8 mouse cellular contexts compared by ENCODE assay signal in genomic region chr9:65018588-65019121, GRCm38 (mm10). TPM values are rescaled to one million over a fixed set of nuclear protein-coding genes. Genes with fewer than 3 reads are reported as not detected.
DNase-seq lines count a peak whose midpoint lies in the region; ATAC-seq and TF ChIP-seq lines count a peak whose summit lies in the region.
"Had no signal": no experiment of that assay in that cellular context is flagged by ENCODE, and none has a peak within 500 bp of the region (broad histone marks: within the 10 kb centered on the region; RNA-seq: fewer than 3 reads in every experiment).

No protein-coding gene starts in this region.

- 82% methylated on average over 3 of the region's 3 CpGs for WGBS in midbrain, embryonic 10.5 days
- WGBS in midbrain, embryonic 11.5 days = 86% methylated on average over 3 of the region's 3 CpGs
- WGBS in liver, embryonic 13.5 days (ENCODE audit: insufficient replicate concordance) = 48% methylated on average over 3 of the region's 3 CpGs
- WGBS in thymus, adult 2 months = 85% methylated on average over 3 of the region's 3 CpGs

- peaks cover 2% of the 10 kb centered on the region; the same call in 1 of the 2 replicates for H3K36me3 ChIP-seq in midbrain, embryonic 10.5 days
- H3K36me3 ChIP-seq in midbrain, embryonic 11.5 days (ENCODE audit: control insufficient read depth, insufficient read depth, low read length) = no peaks in the 10 kb centered on the region
- H3K36me3 ChIP-seq in liver, embryonic 13.5 days = no peaks in the 10 kb centered on the region
- no peaks in the 10 kb centered on the region for H3K36me3 ChIP-seq in thymus, adult 2 months (ENCODE audit: control insufficient read depth, insufficient read depth, low read length)

- H3K4me2 ChIP-seq in midbrain, embryonic 11.5 days = no peak overlapping the region
- peak overlapping the region; percentile 87 for H3K4me2 ChIP-seq in liver, embryonic 13.5 days

- H3K4me1 ChIP-seq in midbrain, embryonic 10.5 days = peaks cover 72% of the 10 kb centered on the region
- H3K4me1 ChIP-seq in midbrain, embryonic 11.5 days (ENCODE audit: control insufficient read depth, insufficient read depth, low read length) = peaks cover 26% of the 10 kb centered on the region
- peaks cover 84% of the 10 kb centered on the region for H3K4me1 ChIP-seq in liver, embryonic 13.5 days (replicated peaks)
- H3K4me1 ChIP-seq in thymus, adult 2 months (replicated peaks; ENCODE audit: control insufficient read depth, insufficient read depth, low read length) = peaks cover 6% of the 10 kb centered on the region; the same call in 1 of the 2 replicates

- DNase-seq in midbrain, embryonic 10.5 days (ENCODE audit: low spot score) = no peak
- DNase-seq in midbrain, embryonic 11.5 days (ENCODE audit: low spot score, missing footprints) = no peak
- no peak for DNase-seq in liver, embryonic 13.5 days
- DNase-seq in right cerebral cortex, postnatal 10 days (ENCODE audit: low spot score in 2 of 2) = no peak
- DNase-seq in cerebellum, postnatal 4 days (ENCODE audit: low spot score in 2 of 2) = no peak
- DNase-seq in thymus, adult 2 months = no peak
- DNase-seq: kidney, postnatal 14 days had no signal

- no peak overlapping the region for H3K9ac ChIP-seq in midbrain, embryonic 11.5 days (ENCODE audit: low read length)
- H3K9ac ChIP-seq in liver, embryonic 13.5 days = peak overlapping the region; percentile 95

- 0 out of 2 replicates have a peak overlapping the region, but pooled peaks have one; percentile 28 for H3K27ac ChIP-seq in midbrain, embryonic 10.5 days (replicated peaks)
- no peak overlapping the region for H3K27ac ChIP-seq in midbrain, embryonic 11.5 days (ENCODE audit: low read depth, low read length)
- H3K27ac ChIP-seq in liver, embryonic 13.5 days = peak overlapping the region; percentile 81
- H3K27ac ChIP-seq in thymus, adult 2 months (ENCODE audit: control insufficient read depth, insufficient read depth, low read length) = no peak overlapping the region

- H3K9me3 ChIP-seq in midbrain, embryonic 10.5 days (replicated peaks) = no peaks in the 10 kb centered on the region
- no peaks in the 10 kb centered on the region for H3K9me3 ChIP-seq in midbrain, embryonic 11.5 days (ENCODE audit: control insufficient read depth, low read length)
- no peaks in the 10 kb centered on the region for H3K9me3 ChIP-seq in liver, embryonic 13.5 days (replicated peaks)

- no peak for TF ChIP-seq CTCF in thymus, adult 2 months (IDR thresholded peaks at IDR 0.05; ENCODE audit: borderline replicate concordance, control insufficient read depth, extremely low read depth, insufficient read depth, low read length, poor library complexity)

- 0 out of 2 replicates have a peak overlapping the region, but pooled peaks have one; percentile 93 for H3K4me3 ChIP-seq in midbrain, embryonic 10.5 days
- H3K4me3 ChIP-seq in midbrain, embryonic 11.5 days (ENCODE audit: low read depth, low read length) = no peak overlapping the region
- H3K4me3 ChIP-seq in liver, embryonic 13.5 days (replicated peaks) = peak overlapping the region; percentile 13
- H3K4me3 ChIP-seq in thymus, adult 2 months (ENCODE audit: control insufficient read depth, insufficient read depth, low read length) = no peak overlapping the region

- ATAC-seq in midbrain, embryonic 11.5 days (ENCODE audit: low FRiP score) = no peak
- 0 out of 2 replicates have a peak, but pooled peaks have one; percentile 22 for ATAC-seq in erythroblast, adult 5-6 weeks (replicated peaks; ENCODE audit: low FRiP score, poor library complexity, severe bottlenecking)
- ATAC-seq in liver, embryonic 13.5 days (ENCODE audit: low read depth) = 0 out of 2 replicates have a peak, but pooled peaks have one; percentile 13

- peaks cover 12% of the 10 kb centered on the region for H3K27me3 ChIP-seq in midbrain, embryonic 10.5 days (ENCODE audit: low read depth, poor library complexity, severe bottlenecking)
- no peaks in the 10 kb centered on the region for H3K27me3 ChIP-seq in midbrain, embryonic 11.5 days (ENCODE audit: control insufficient read depth, insufficient read depth, low read length)
- H3K27me3 ChIP-seq in liver, embryonic 13.5 days = no peaks in the 10 kb centered on the region
- H3K27me3 ChIP-seq in thymus, adult 2 months (ENCODE audit: control insufficient read depth, insufficient read depth, low read length) = no peaks in the 10 kb centered on the region

- no peak for TF ChIP-seq POLR2A in thymus, adult 2 months (IDR thresholded peaks at IDR 0.05; ENCODE audit: control insufficient read depth, extremely low read depth, insufficient read depth, low read length, poor library complexity)

RNA-seq across cellular contexts. Expression of gene Hacd3, which starts 2.8 kb away (rescaled TPM):
- polyA plus RNA-seq in midbrain, embryonic 10.5 days (2016; fragmentation: Nextera tagmentation; extraction: Ambion mirVana) = 110 and 123 TPM in 2 replicates
- 97.5 and 104 TPM in 2 replicates for polyA plus RNA-seq in midbrain, embryonic 11.5 days (2014; fragmentation: Nextera tagmentation; extraction: Ambion mirVana)
- total RNA-seq in erythroblast, adult 5-6 weeks (2015; ENCODE audit: low replicate concordance) = 6.1 and 18.3 TPM in 2 replicates
- total RNA-seq in erythroblast, adult 5-6 weeks (2017; ENCODE audit: low replicate concordance) = 19.9 and 20.2 TPM in 2 replicates
- polyA plus RNA-seq in liver, embryonic 13.5 days (2015; fragmentation: Nextera tagmentation; extraction: Ambion mirVana) = 55.7 and 69.5 TPM in 2 replicates
- polyA plus RNA-seq in thymus, adult 2 months (2012; rRNA removed) = 32.5 and 35.3 TPM in 2 replicates

RNA-seq across cellular contexts. Expression of gene Dpp8, which starts 13.6 kb away (rescaled TPM):
- 37.6 and 44.4 TPM in 2 replicates for polyA plus RNA-seq in midbrain, embryonic 10.5 days (2016; fragmentation: Nextera tagmentation; extraction: Ambion mirVana)
- polyA plus RNA-seq in midbrain, embryonic 11.5 days (2014; fragmentation: Nextera tagmentation; extraction: Ambion mirVana) = 33.4 and 34.7 TPM in 2 replicates
- 32.0 and 46.1 TPM in 2 replicates for total RNA-seq in erythroblast, adult 5-6 weeks (2015; ENCODE audit: low replicate concordance)
- 62.7 and 69.0 TPM in 2 replicates for total RNA-seq in erythroblast, adult 5-6 weeks (2017; ENCODE audit: low replicate concordance)
- polyA plus RNA-seq in liver, embryonic 13.5 days (2015; fragmentation: Nextera tagmentation; extraction: Ambion mirVana) = 16.3 and 21.2 TPM in 2 replicates
- 73.8 and 77.6 TPM in 2 replicates for polyA plus RNA-seq in thymus, adult 2 months (2012; rRNA removed)

RNA-seq across cellular contexts. Expression of gene Ints14, which starts 58.0 kb away (rescaled TPM):
- polyA plus RNA-seq in midbrain, embryonic 10.5 days (2016; fragmentation: Nextera tagmentation; extraction: Ambion mirVana) = 69.7 and 74.0 TPM in 2 replicates
- 78.5 and 84.3 TPM in 2 replicates for polyA plus RNA-seq in midbrain, embryonic 11.5 days (2014; fragmentation: Nextera tagmentation; extraction: Ambion mirVana)
- total RNA-seq in erythroblast, adult 5-6 weeks (2015; ENCODE audit: low replicate concordance) = 10.4 and 11.7 TPM in 2 replicates
- 7.5 and 7.8 TPM in 2 replicates for total RNA-seq in erythroblast, adult 5-6 weeks (2017; ENCODE audit: low replicate concordance)
- 29.9 and 34.9 TPM in 2 replicates for polyA plus RNA-seq in liver, embryonic 13.5 days (2015; fragmentation: Nextera tagmentation; extraction: Ambion mirVana)
- polyA plus RNA-seq in thymus, adult 2 months (2012; rRNA removed) = 24.0 and 28.3 TPM in 2 replicates

Comparison
In these comparisons a context has a peak if more than half of its experiments do, and no peak if none do; other contexts are left out.
1. H3K27ac ChIP-seq: peak in midbrain, embryonic 10.5 days (single experiment) and liver, embryonic 13.5 days (single experiment); none in midbrain, embryonic 11.5 days (single experiment) and thymus, adult 2 months (single experiment).
2. H3K4me3 ChIP-seq: peak in midbrain, embryonic 10.5 days (single experiment) and liver, embryonic 13.5 days (single experiment); none in midbrain, embryonic 11.5 days (single experiment) and thymus, adult 2 months (single experiment).